Mouse (Mus musculus): ENCODE results near the gene Nacad. TPM values are rescaled to one million over a fixed set of nuclear protein-coding genes. Genes with fewer than 3 reads are reported as not detected.

Nacad gene
- total RNA-seq, 2 experiments from 2014 or later = 4.2 to 5.7 TPM

GRCm38 (mm10) chr11:6580065-6580750, 25.6 kb downstream of the Nacad start:
- DNase-seq = no peak

- DNase-seq = no peak
These were observed 26.5 kb downstream of the Nacad start for GRCm38 (mm10) chr11:6579361-6579760.

GRCm38 (mm10) chr11:6576151-6576550, 29.7 kb downstream of the Nacad start:
- no peak for DNase-seq

GRCm38 (mm10) chr11:6569410-6569777, 36.5 kb downstream of the Nacad start:
- peak; percentile 65 for DNase-seq

GRCm38 (mm10) chr11:6568584-6569409, 37.1 kb downstream of the Nacad start:
- peak; percentile 37 for DNase-seq

- DNase-seq = no peak
These were observed 37.9 kb downstream of the Nacad start for GRCm38 (mm10) chr11:6567951-6568350.

GRCm38 (mm10) chr11:6566496-6566895, 39.4 kb downstream of the Nacad start:
- DNase-seq = no peak

- DNase-seq = no peak
These were observed 42.7 kb downstream of the Nacad start for GRCm38 (mm10) chr11:6563201-6563600.

- DNase-seq = no peak
These were observed 43.5 kb downstream of the Nacad start for GRCm38 (mm10) chr11:6562359-6562758.

GRCm38 (mm10) chr11:6561474-6561873, 44.4 kb downstream of the Nacad start:
- DNase-seq = peak; percentile 49

GRCm38 (mm10) chr11:6560655-6561360, 45.0 kb downstream of the Nacad start:
- peak; percentile 37 for DNase-seq

- DNase-seq = no peak
These were observed 45.9 kb downstream of the Nacad start for GRCm38 (mm10) chr11:6559996-6560395.

GRCm38 (mm10) chr11:6558234-6558633, 47.6 kb downstream of the Nacad start:
- DNase-seq = no peak

GRCm38 (mm10) chr11:6550201-6550600, 55.7 kb downstream of the Nacad start:
- DNase-seq = no peak

- no peak for DNase-seq
These were observed 56.1 kb downstream of the Nacad start for GRCm38 (mm10) chr11:6549770-6550169.

Other genes starting within 250 kb of the Nacad start
- 10 to 100 TPM; 38.4 to 48.2 TPM for gene Zmiz2, start 217.0 kb downstream of the Nacad start, total RNA-seq (2021)
- 1,000 to 10,000 TPM; 1,588 to 1,631 TPM for gene Ppia, start 190.6 kb downstream of the Nacad start, total RNA-seq (2021)
- 10 to 100 TPM; 84.9 to 92.0 TPM for gene H2afv, start 161.6 kb downstream of the Nacad start, total RNA-seq (2021)
- 10 to 100 TPM; 62.7 to 71.0 TPM for gene Purb, start 130.1 kb downstream of the Nacad start, total RNA-seq (2021)
- 1 to 10 TPM; 6.3 to 6.5 TPM for gene Myo1g, start 85.1 kb downstream of the Nacad start, total RNA-seq (2021)
- 10 to 100 TPM; 46.4 to 47.5 TPM for gene Ccm2, start 59.2 kb downstream of the Nacad start, total RNA-seq (2021)
- gene Tbrg4, start 20.0 kb upstream of the Nacad start, total RNA-seq (2021) = 10 to 100 TPM; 86.9 to 95.1 TPM
- not detected for gene Wap, start 32.6 kb upstream of the Nacad start, total RNA-seq (2021)
- gene Ramp3, start 52.5 kb upstream of the Nacad start, total RNA-seq (2021) = 1 to 10 TPM; 7.6 to 9.8 TPM
- gene Gm11983, start 231.6 kb upstream of the Nacad start, total RNA-seq (2021) = not detected